Mouse (Mus musculus): ENCODE measurements around the gene Bcl2a1d. TPM values are rescaled to one million over a fixed set of nuclear protein-coding genes. Genes with fewer than 3 reads are reported as not detected.

The Bcl2a1d gene
- polyA plus RNA-seq (2012; rRNA removed; ENCODE audit: low replicate concordance) = 0.97 and 3.3 TPM in 2 replicates

GRCm38 (mm10) chr9:88731728-88732127 lies at the start of gene Bcl2a1d:
Bcl2a1d (minus strand) TSS chr9:88731914.

DNA sequence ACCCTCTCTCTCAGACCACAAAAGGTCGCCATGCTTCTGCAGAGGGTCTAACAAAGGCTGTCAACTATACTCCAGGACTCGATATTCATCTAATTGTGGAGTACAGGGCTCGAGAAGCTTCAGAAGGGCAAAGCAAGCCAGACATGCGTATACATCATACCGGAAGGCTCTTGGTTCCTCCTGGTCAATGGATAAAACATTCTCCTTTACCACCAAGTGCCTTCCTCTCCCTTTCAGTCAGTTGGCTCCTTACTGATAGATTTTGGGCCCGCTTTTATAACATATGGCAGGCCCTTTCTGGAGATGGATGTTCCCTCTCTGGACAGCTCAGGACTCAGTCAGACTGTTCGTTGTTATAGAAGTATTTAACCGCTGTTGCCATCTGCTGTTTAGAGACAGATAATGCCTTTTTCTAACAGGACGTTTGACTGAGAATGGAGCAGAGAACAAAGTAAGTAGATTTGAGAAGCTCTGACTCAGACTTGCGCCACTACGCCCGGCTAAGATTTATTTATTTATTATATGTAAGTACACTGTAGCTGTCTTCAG lies 11.7 kb downstream of the Bcl2a1d start, which contains the start of gene Mthfsl:
Mthfsl (minus strand) TSS at position 308 of the 549 bp plus-strand sequence.

Other genes starting within 250 kb of the Bcl2a1d start
- gene Syncrip, start 249.3 kb downstream of the Bcl2a1d start, polyA plus RNA-seq (2012; rRNA removed; ENCODE audit: low replicate concordance) = 3.2 and 6.3 TPM in 2 replicates
- 5.8 and 8.0 TPM in 2 replicates for gene Zfp949, start 183.9 kb downstream of the Bcl2a1d start, polyA plus RNA-seq (2012; rRNA removed; ENCODE audit: low replicate concordance)
- gene Trim43a, start 151.0 kb downstream of the Bcl2a1d start, polyA plus RNA-seq (2012; rRNA removed; ENCODE audit: low replicate concordance) = 0.06 TPM in 1 of 2 replicates, not detected in the other
- gene Mthfsl, start 11.6 kb downstream of the Bcl2a1d start, polyA plus RNA-seq (2012; rRNA removed; ENCODE audit: low replicate concordance) = 20.0 and 26.5 TPM in 2 replicates
- gene Trim43c, start 107.2 kb upstream of the Bcl2a1d start, polyA plus RNA-seq (2012; rRNA removed; ENCODE audit: low replicate concordance) = not detected in 2 replicates
- gene Bcl2a1a, start 225.0 kb upstream of the Bcl2a1d start, polyA plus RNA-seq (2012; rRNA removed; ENCODE audit: low replicate concordance) = 0.59 and 2.1 TPM in 2 replicates

Data from subcutaneous adipose tissue, adult 2 months (tissue).